Mouse (Mus musculus): ENCODE measurements around the gene Ptafr.

Ptafr gene

DNA sequence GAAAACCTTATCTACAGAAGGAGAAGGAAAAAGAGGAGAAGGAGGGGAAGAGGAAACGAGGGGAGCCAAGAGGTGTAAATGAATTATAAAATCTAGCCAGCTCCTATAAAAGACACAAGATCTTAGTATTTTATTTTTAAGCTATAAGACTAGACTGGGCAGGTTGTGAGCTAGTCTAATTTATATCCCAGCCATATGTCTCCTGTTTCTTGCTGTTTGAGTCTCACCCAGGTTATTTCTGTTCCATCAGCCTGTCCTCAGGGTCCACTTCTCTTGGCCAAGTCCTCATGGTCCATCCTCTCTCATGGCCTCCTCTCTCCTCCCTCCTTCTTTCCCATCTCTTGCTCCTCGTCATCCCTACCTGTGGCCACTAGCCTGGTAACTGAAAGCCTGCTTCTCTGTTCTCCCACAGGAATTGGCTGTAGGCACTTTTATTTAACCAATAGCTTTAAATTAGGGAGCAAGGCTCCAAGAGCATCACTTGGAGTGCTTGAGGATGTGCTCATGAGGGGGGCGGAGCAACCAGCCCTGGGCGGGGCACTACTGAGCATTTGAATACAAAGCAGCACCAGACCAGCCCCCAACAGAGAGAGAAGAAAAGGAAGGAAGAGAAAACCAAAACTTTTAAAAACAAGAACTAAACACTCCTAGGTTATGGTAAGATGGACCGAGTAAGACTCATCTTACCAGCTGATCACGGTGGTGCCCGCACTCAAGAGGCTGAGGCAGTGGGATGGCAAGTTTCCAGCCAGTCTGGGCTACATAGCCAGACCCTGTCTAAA is 57.6 kb downstream of the Ptafr start:
- no peak for DNase-seq

DNA sequence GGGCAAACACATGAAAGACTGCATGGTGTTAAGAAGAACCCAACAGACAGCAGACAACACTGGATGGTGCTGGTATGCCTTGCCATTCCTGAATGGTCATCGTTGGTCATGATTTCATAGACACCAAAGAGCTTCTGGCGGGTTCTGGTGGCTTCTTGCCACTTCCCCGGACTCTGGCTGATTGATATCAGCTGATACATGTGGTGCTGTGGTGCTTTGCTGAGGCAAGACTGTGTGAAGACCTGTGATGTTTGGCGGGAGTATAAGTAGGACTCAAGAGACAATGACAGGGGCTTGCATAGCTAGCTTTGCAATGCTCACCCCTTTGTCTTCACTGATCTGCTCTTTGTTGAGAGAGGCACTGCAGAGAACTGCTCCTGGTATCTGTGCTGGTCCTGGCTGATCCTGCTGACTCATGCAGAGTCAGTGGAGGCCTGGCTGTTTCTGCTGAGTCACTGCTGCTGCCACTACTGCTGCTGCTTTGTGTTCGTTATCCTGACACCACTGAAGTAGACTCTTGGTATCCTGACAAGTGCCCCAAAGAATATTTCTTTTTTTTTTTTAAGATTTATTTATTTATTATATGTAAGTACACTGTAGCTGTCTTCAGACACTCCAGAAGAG is 60.3 kb downstream of the Ptafr start:
- DNase-seq: no peak

- peak; percentile 73 for DNase-seq
Measured at GRCm38 (mm10) chr4:132628830-132629229, 65.0 kb downstream of the Ptafr start.

All from thymus, postnatal 14 days (tissue).